ENCODE assay signal across 9 mouse cellular contexts in genomic region chr2:31700545-31701446, GRCm38 (mm10). TPM values are rescaled to one million over a fixed set of nuclear protein-coding genes. Genes with fewer than 3 reads are reported as not detected.
DNase-seq lines count a peak whose midpoint lies in the region; ATAC-seq and TF ChIP-seq lines count a peak whose summit lies in the region.
"Had no signal": no experiment of that assay in that cellular context is flagged by ENCODE, and none has a peak within 500 bp of the region (broad histone marks: within the 10 kb centered on the region; RNA-seq: fewer than 3 reads in every experiment).

No protein-coding gene starts in this region.

- dilution Hi-C loops in CH12.LX (cut with MboI; ENCODE audit: extremely low pct_ligation_motif_present, extremely low pct_unique_long_range_greater_than_20kb, low sequenced_read_pairs): no loop called here

- no peak for TF ChIP-seq POLR2A in CH12.LX (IDR thresholded peaks at IDR 0.05; ENCODE audit: low read depth, low read length)

- in situ Hi-C loops in CH12.LX (cut with MboI; ENCODE audit: low pct_ligation_motif_present, low pct_unique_long_range_greater_than_20kb, low sequenced_read_pairs): no loop called here

- no peak for DNase-seq in heart, adult 18-20 months
- DNase-seq in CH12.LX (ENCODE audit: extremely low read depth): no peak
- peak; percentile 65 for DNase-seq in embryonic facial prominence, embryonic 11.5 days (ENCODE audit: low spot score)
- DNase-seq in cerebellum, adult 18-20 months: no peak
- DNase-seq in B cell, adult 2 months: no peak
- DNase-seq in right cerebral cortex, adult 18-20 months: no peak
- DNase-seq: cerebellum, adult 8-10 months had no signal

- H3K4me1 ChIP-seq in heart, embryonic 15.5 days (replicated peaks): peaks cover 12% of the 10 kb centered on the region
- peaks cover 0 to 8% of the 10 kb centered on the region in 2 experiments; a peak in 1 of 4 replicates for H3K4me1 ChIP-seq in CH12.LX (ENCODE audit: control insufficient read depth in 1 of 2, insufficient read depth in 2 of 2)
- no peaks in the 10 kb centered on the region for H3K4me1 ChIP-seq in embryonic facial prominence, embryonic 11.5 days (ENCODE audit: control insufficient read depth, insufficient read depth, low read length)

- no peak overlapping the region for H3K4me2 ChIP-seq in heart, embryonic 15.5 days
- no peak overlapping the region for H3K4me2 ChIP-seq in CH12.LX (ENCODE audit: insufficient read depth, low read depth, poor library complexity, severe bottlenecking)
- no peak overlapping the region for H3K4me2 ChIP-seq in embryonic facial prominence, embryonic 11.5 days (ENCODE audit: low read depth, low read length)

- H3K9ac ChIP-seq in heart, embryonic 15.5 days: no peak overlapping the region
- H3K9ac ChIP-seq in CH12.LX (ENCODE audit: insufficient read depth, low read depth): no peak overlapping the region
- no peak overlapping the region for H3K9ac ChIP-seq in embryonic facial prominence, embryonic 11.5 days (replicated peaks; ENCODE audit: low read length)

- no peaks in the 10 kb centered on the region for H3K27me3 ChIP-seq in heart, embryonic 15.5 days
- H3K27me3 ChIP-seq in CH12.LX (replicated peaks): no peaks in the 10 kb centered on the region
- H3K27me3 ChIP-seq in embryonic facial prominence, embryonic 11.5 days (ENCODE audit: control insufficient read depth, insufficient read depth, low read length): no peaks in the 10 kb centered on the region

- TF ChIP-seq EP300 in CH12.LX (IDR thresholded peaks at IDR 0.05; ENCODE audit: low read length): no peak

- TF ChIP-seq RAD21 in CH12.LX (IDR thresholded peaks at IDR 0.05; ENCODE audit: low read depth, low read length): peak; percentile 32

- TF ChIP-seq CTCF in CH12.LX (conservative IDR thresholded peaks at IDR 0.05 in 1 of 2, IDR thresholded peaks at IDR 0.05 in 1 of 2; ENCODE audit: low read depth in 2 of 2, low read length in 2 of 2): peak; percentile 12 to 44; a peak in 3 of 4 replicates

- ATAC-seq in heart, embryonic 15.5 days (replicated peaks; ENCODE audit: insufficient number of reproducible peaks, insufficient read depth, low FRiP score, low read depth): peak; percentile 86
- no peak for ATAC-seq in embryonic facial prominence, embryonic 11.5 days (replicated peaks; ENCODE audit: insufficient number of reproducible peaks, low FRiP score, low TSS enrichment, low read depth)
- ATAC-seq in megakaryocyte-erythroid progenitor cell, adult 5-6 weeks (replicated peaks; ENCODE audit: low FRiP score, low TSS enrichment, poor library complexity, severe bottlenecking): peak; percentile 87

- no peak overlapping the region for H3K4me3 ChIP-seq in heart, embryonic 15.5 days
- H3K4me3 ChIP-seq in CH12.LX (replicated peaks in 1 of 3; ENCODE audit: low read depth in 2 of 3, low read length in 2 of 3, poor library complexity in 1 of 3): no peak overlapping the region
- no peak overlapping the region for H3K4me3 ChIP-seq in embryonic facial prominence, embryonic 11.5 days (ENCODE audit: low read depth, low read length)

- no peaks in the 10 kb centered on the region for H3K9me3 ChIP-seq in heart, embryonic 15.5 days (replicated peaks)
- no peaks in the 10 kb centered on the region for H3K9me3 ChIP-seq in CH12.LX (replicated peaks; ENCODE audit: low read length)
- no peaks in the 10 kb centered on the region for H3K9me3 ChIP-seq in embryonic facial prominence, embryonic 11.5 days (replicated peaks; ENCODE audit: control insufficient read depth, low read length)

- 0 out of 2 replicates have a peak, but pooled peaks cover 2% of the 10 kb centered on the region for H3K79me2 ChIP-seq in CH12.LX (replicated peaks; ENCODE audit: control insufficient read depth, extremely low read depth, insufficient read depth, poor library complexity, severe bottlenecking)

- 21% methylated on average over 7 of the region's 7 CpGs for WGBS in heart, embryonic 15.5 days
- 64% methylated on average over 7 of the region's 7 CpGs for WGBS in embryonic facial prominence, embryonic 11.5 days

- H3K27ac ChIP-seq in heart, embryonic 15.5 days: peak overlapping the region; percentile 81
- no peak overlapping the region for H3K27ac ChIP-seq in CH12.LX (ENCODE audit: insufficient read depth, low read depth)
- H3K27ac ChIP-seq in embryonic facial prominence, embryonic 11.5 days (replicated peaks; ENCODE audit: low read depth, low read length): no peak overlapping the region

- H3K36me3 ChIP-seq in heart, embryonic 15.5 days: peaks cover 17% of the 10 kb centered on the region
- peaks cover 12 to 49% of the 10 kb centered on the region in 2 experiments for H3K36me3 ChIP-seq in CH12.LX (replicated peaks in 1 of 2; ENCODE audit: control insufficient read depth in 1 of 2, insufficient read depth in 1 of 2, low read length in 1 of 2)
- no peaks in the 10 kb centered on the region; the same call in 1 of the 2 replicates for H3K36me3 ChIP-seq in embryonic facial prominence, embryonic 11.5 days (replicated peaks; ENCODE audit: control insufficient read depth, insufficient read depth, low read depth, low read length)

TF ChIP-seq in CH12.LX, 34 proteins besides CTCF, POLR2A, EP300 and RAD21:
- TF ChIP-seq SMC3 (IDR thresholded peaks at IDR 0.05; ENCODE audit: low read depth, low read length): peak; percentile 32
- TF ChIP-seq CHD2 (IDR thresholded peaks at IDR 0.05; ENCODE audit: low read length): no peak

RNA-seq across cellular contexts. Expression of gene Abl1, which starts 12.6 kb away (rescaled TPM):
- polyA plus RNA-seq in heart, embryonic 15.5 days (2015; fragmentation: Nextera tagmentation; extraction: Ambion mirVana): 21.9 and 30.4 TPM in 2 replicates
- 10 to 100 TPM; 25.5 to 26.5 TPM for total RNA-seq in heart, adult 18-20 months (2021)
- 14.6 and 15.2 TPM in 2 replicates for total RNA-seq in CH12.LX (2012; rRNA removed)
- total RNA-seq in CH12.LX (2014; rRNA removed): 9.8 and 11.2 TPM in 2 replicates
- polyA plus RNA-seq in CH12.LX (2012; ENCODE audit: insufficient read length, low read depth): 19.9 and 22.4 TPM in 2 replicates
- polyA plus RNA-seq in embryonic facial prominence, embryonic 11.5 days (2014; fragmentation: Nextera tagmentation; extraction: Ambion mirVana): 39.5 and 41.2 TPM in 2 replicates
- 40.2 and 40.4 TPM in 2 replicates for total RNA-seq in megakaryocyte-erythroid progenitor cell, adult 5-6 weeks (2014; fragmentation: Nextera tagmentation)
- 20.9 and 22.9 TPM in 2 replicates for total RNA-seq in megakaryocyte-erythroid progenitor cell, adult 5-6 weeks (2017)

RNA-seq across cellular contexts. Expression of gene Exosc2, which starts 30.3 kb away (rescaled TPM):
- polyA plus RNA-seq in heart, embryonic 15.5 days (2015; fragmentation: Nextera tagmentation; extraction: Ambion mirVana): 30.2 and 40.0 TPM in 2 replicates
- total RNA-seq in heart, adult 18-20 months (2021): 10 to 100 TPM in 1 of 2 experiments, 1 to 10 TPM in 1; 8.2 to 10.1 TPM
- 104 and 139 TPM in 2 replicates for total RNA-seq in CH12.LX (2012; rRNA removed)
- total RNA-seq in CH12.LX (2014; rRNA removed): 167 and 183 TPM in 2 replicates
- polyA plus RNA-seq in CH12.LX (2012; ENCODE audit: insufficient read length, low read depth): 110 and 134 TPM in 2 replicates
- 77.3 and 82.1 TPM in 2 replicates for polyA plus RNA-seq in embryonic facial prominence, embryonic 11.5 days (2014; fragmentation: Nextera tagmentation; extraction: Ambion mirVana)
- 89.1 and 94.6 TPM in 2 replicates for total RNA-seq in megakaryocyte-erythroid progenitor cell, adult 5-6 weeks (2014; fragmentation: Nextera tagmentation)
- 115 and 151 TPM in 2 replicates for total RNA-seq in megakaryocyte-erythroid progenitor cell, adult 5-6 weeks (2017)

Comparison
In these comparisons a context has a peak if more than half of its experiments do, and no peak if none do; other contexts are left out.
1. RNA of gene Exosc2, which starts 30.3 kb away (total RNA-seq): 104 to 183 TPM in CH12.LX and 89.1 to 151 TPM in megakaryocyte-erythroid progenitor cell, adult 5-6 weeks; 8.2 to 10.1 TPM in heart, adult 18-20 months; every median in the first group is over 4 times any median in the second.